Mouse (Mus musculus): ENCODE measurements around the gene Tert. TPM values are rescaled to one million over a fixed set of nuclear protein-coding genes. Genes with fewer than 3 reads are reported as not detected.

Tert gene
- polyA plus RNA-seq, 1 experiment from 2014 or later, result 3.3 TPM

GRCm38 (mm10) chr13:73646397-73647087 is 19.8 kb downstream of the Tert start:
- DNase-seq (ENCODE audit: low spot score) (peak; percentile 56), ATAC-seq (ENCODE audit: insufficient read depth, low FRiP score, low TSS enrichment) (no peak)
- Histone ChIP-seq H3K9me3 (ENCODE audit: control insufficient read depth, low read length) (no peaks in the 10 kb centered on the region), H3K27me3 (ENCODE audit: control insufficient read depth, insufficient read depth, low read length) (no peaks in the 10 kb centered on the region), H3K9ac (ENCODE audit: low read length) (no peak overlapping the region), H3K4me1 (ENCODE audit: control insufficient read depth, insufficient read depth, low read length) (no peaks in the 10 kb centered on the region), H3K4me3 (ENCODE audit: low read depth, low read length) (no peak overlapping the region), H3K36me3 (ENCODE audit: control insufficient read depth, insufficient read depth, low read length) (no peaks in the 10 kb centered on the region), H3K4me2 (ENCODE audit: low read depth) (no peak overlapping the region), H3K27ac (ENCODE audit: low read depth, low read length) (no peak overlapping the region)
- WGBS, result 40% methylated on average over 6 of the region's 6 CpGs

- no peak overlapping the region for H3K4me3 ChIP-seq (ENCODE audit: low read depth, low read length)
- H3K27ac ChIP-seq (ENCODE audit: low read depth, low read length), result no peak overlapping the region
- no peaks in the 10 kb centered on the region for H3K4me1 ChIP-seq (ENCODE audit: control insufficient read depth, insufficient read depth, low read length)
- no peak overlapping the region for H3K9ac ChIP-seq (ENCODE audit: low read length)
- no peaks in the 10 kb centered on the region for H3K9me3 ChIP-seq (ENCODE audit: control insufficient read depth, low read length)
- WGBS, result 81% methylated on average over 3 of the region's 3 CpGs
- DNase-seq (ENCODE audit: low spot score), result no peak
- H3K4me2 ChIP-seq (ENCODE audit: low read depth), result no peak overlapping the region
- no peak for ATAC-seq (ENCODE audit: insufficient read depth, low FRiP score, low TSS enrichment)
- H3K36me3 ChIP-seq (ENCODE audit: control insufficient read depth, insufficient read depth, low read length), result no peaks in the 10 kb centered on the region
- H3K27me3 ChIP-seq (ENCODE audit: control insufficient read depth, insufficient read depth, low read length), result no peaks in the 10 kb centered on the region
Observed at GRCm38 (mm10) chr13:73653266-73653665, 26.6 kb downstream of the Tert start.

GRCm38 (mm10) chr13:73654976-73655375 is 28.3 kb downstream of the Tert start:
- H3K36me3 ChIP-seq (ENCODE audit: control insufficient read depth, insufficient read depth, low read length), result no peaks in the 10 kb centered on the region
- H3K4me1 ChIP-seq (ENCODE audit: control insufficient read depth, insufficient read depth, low read length), result no peaks in the 10 kb centered on the region
- WGBS, result 80% methylated on average over 3 of the region's 3 CpGs
- no peak for DNase-seq (ENCODE audit: low spot score)
- H3K9me3 ChIP-seq (ENCODE audit: control insufficient read depth, low read length), result no peaks in the 10 kb centered on the region
- H3K4me3 ChIP-seq (ENCODE audit: low read depth, low read length), result no peak overlapping the region
- H3K27me3 ChIP-seq (ENCODE audit: control insufficient read depth, insufficient read depth, low read length), result no peaks in the 10 kb centered on the region
- no peak overlapping the region for H3K9ac ChIP-seq (ENCODE audit: low read length)
- no peak for ATAC-seq (ENCODE audit: insufficient read depth, low FRiP score, low TSS enrichment)
- no peak overlapping the region for H3K4me2 ChIP-seq (ENCODE audit: low read depth)
- no peak overlapping the region for H3K27ac ChIP-seq (ENCODE audit: low read depth, low read length)

- Histone ChIP-seq H3K4me3 (ENCODE audit: low read depth, low read length) (no peak overlapping the region), H3K9me3 (ENCODE audit: control insufficient read depth, low read length) (no peaks in the 10 kb centered on the region), H3K9ac (ENCODE audit: low read length) (no peak overlapping the region), H3K27me3 (ENCODE audit: control insufficient read depth, insufficient read depth, low read length) (no peaks in the 10 kb centered on the region), H3K4me2 (ENCODE audit: low read depth) (no peak overlapping the region), H3K4me1 (ENCODE audit: control insufficient read depth, insufficient read depth, low read length) (no peaks in the 10 kb centered on the region), H3K36me3 (ENCODE audit: control insufficient read depth, insufficient read depth, low read length) (no peaks in the 10 kb centered on the region), H3K27ac (ENCODE audit: low read depth, low read length) (no peak overlapping the region)
- DNase-seq (ENCODE audit: low spot score) (no peak), ATAC-seq (ENCODE audit: insufficient read depth, low FRiP score, low TSS enrichment) (no peak)
- WGBS, result 64% methylated on average over 2 of the region's 2 CpGs
Observed at GRCm38 (mm10) chr13:73658953-73659352, 32.2 kb downstream of the Tert start.

GRCm38 (mm10) chr13:73660163-73660695 is 33.5 kb downstream of the Tert start:
- 71% methylated on average over 2 of the region's 2 CpGs for WGBS
- DNase-seq (ENCODE audit: low spot score), result no peak

GRCm38 (mm10) chr13:73675161-73675560 is 48.5 kb downstream of the Tert start:
- H3K4me3 ChIP-seq (ENCODE audit: low read depth, low read length), result no peak overlapping the region
- no peaks in the 10 kb centered on the region for H3K4me1 ChIP-seq (ENCODE audit: control insufficient read depth, insufficient read depth, low read length)
- H3K27ac ChIP-seq (ENCODE audit: low read depth, low read length), result no peak overlapping the region
- H3K9me3 ChIP-seq (ENCODE audit: control insufficient read depth, low read length), result no peaks in the 10 kb centered on the region
- ATAC-seq (ENCODE audit: insufficient read depth, low FRiP score, low TSS enrichment) (no peak), DNase-seq (ENCODE audit: low spot score) (no peak)
- 91% methylated on average over 7 of the region's 7 CpGs for WGBS
- H3K9ac ChIP-seq (ENCODE audit: low read length), result no peak overlapping the region
- no peaks in the 10 kb centered on the region for H3K27me3 ChIP-seq (ENCODE audit: control insufficient read depth, insufficient read depth, low read length)
- no peak overlapping the region for H3K4me2 ChIP-seq (ENCODE audit: low read depth)
- H3K36me3 ChIP-seq (ENCODE audit: control insufficient read depth, insufficient read depth, low read length), result no peaks in the 10 kb centered on the region

More at GRCm38 (mm10) chr13:73660163-73660695, 33.5 kb downstream of the Tert start:
- Histone ChIP-seq H3K4me3 (ENCODE audit: low read depth, low read length) (no peak overlapping the region), H3K9me3 (ENCODE audit: control insufficient read depth, low read length) (no peaks in the 10 kb centered on the region), H3K4me1 (ENCODE audit: control insufficient read depth, insufficient read depth, low read length) (no peaks in the 10 kb centered on the region), H3K4me2 (ENCODE audit: low read depth) (no peak overlapping the region), H3K9ac (ENCODE audit: low read length) (no peak overlapping the region), H3K36me3 (ENCODE audit: control insufficient read depth, insufficient read depth, low read length) (no peaks in the 10 kb centered on the region), H3K27me3 (ENCODE audit: control insufficient read depth, insufficient read depth, low read length) (no peaks in the 10 kb centered on the region), H3K27ac (ENCODE audit: low read depth, low read length) (no peak overlapping the region)
- no peak for ATAC-seq (ENCODE audit: insufficient read depth, low FRiP score, low TSS enrichment)

- WGBS, result 82% methylated on average over 3 of the region's 3 CpGs
- ATAC-seq (ENCODE audit: insufficient read depth, low FRiP score, low TSS enrichment), result no peak
- H3K4me2 ChIP-seq (ENCODE audit: low read depth), result no peak within 1 kb of the TSS
Observed at GRCm38 (mm10) chr13:73677853-73678252, 51.1 kb downstream of the Tert start, which contains the start of gene Slc6a18. Gene Slc6a18, minus strand, starts transcription at chr13:73678023.

GRCm38 (mm10) chr13:73679311-73679710 is 52.6 kb downstream of the Tert start:
- 54% methylated on average over 2 of the region's 2 CpGs for WGBS
- Histone ChIP-seq H3K27me3 (ENCODE audit: control insufficient read depth, insufficient read depth, low read length) (no peaks in the 10 kb centered on the region), H3K4me3 (ENCODE audit: low read depth, low read length) (no peak overlapping the region), H3K9ac (ENCODE audit: low read length) (no peak overlapping the region), H3K4me2 (ENCODE audit: low read depth) (no peak overlapping the region), H3K4me1 (ENCODE audit: control insufficient read depth, insufficient read depth, low read length) (no peaks in the 10 kb centered on the region), H3K9me3 (ENCODE audit: control insufficient read depth, low read length) (no peaks in the 10 kb centered on the region), H3K27ac (ENCODE audit: low read depth, low read length) (no peak overlapping the region), H3K36me3 (ENCODE audit: control insufficient read depth, insufficient read depth, low read length) (no peaks in the 10 kb centered on the region)
- DNase-seq (ENCODE audit: low spot score) (no peak), ATAC-seq (ENCODE audit: insufficient read depth, low FRiP score, low TSS enrichment) (no peak)

More at GRCm38 (mm10) chr13:73677853-73678252, 51.1 kb downstream of the Tert start, which contains the start of gene Slc6a18:
- H3K4me3 ChIP-seq (ENCODE audit: low read depth, low read length), result no peak within 1 kb of the TSS
- no peaks in the 10 kb centered on the region for H3K36me3 ChIP-seq (ENCODE audit: control insufficient read depth, insufficient read depth, low read length)
- no peak for DNase-seq (ENCODE audit: low spot score)
- H3K9me3 ChIP-seq (ENCODE audit: control insufficient read depth, low read length), result no peaks in the 10 kb centered on the region
- no peak within 1 kb of the TSS for H3K27ac ChIP-seq (ENCODE audit: low read depth, low read length)
- H3K9ac ChIP-seq (ENCODE audit: low read length), result no peak within 1 kb of the TSS
- no peaks in the 10 kb centered on the region for H3K27me3 ChIP-seq (ENCODE audit: control insufficient read depth, insufficient read depth, low read length)
- no peaks in the 10 kb centered on the region for H3K4me1 ChIP-seq (ENCODE audit: control insufficient read depth, insufficient read depth, low read length)

- Histone ChIP-seq H3K4me2 (ENCODE audit: low read depth) (no peak overlapping the region), H3K36me3 (ENCODE audit: control insufficient read depth, insufficient read depth, low read length) (no peaks in the 10 kb centered on the region), H3K27ac (ENCODE audit: low read depth, low read length) (no peak overlapping the region), H3K9me3 (ENCODE audit: control insufficient read depth, low read length) (no peaks in the 10 kb centered on the region), H3K4me1 (ENCODE audit: control insufficient read depth, insufficient read depth, low read length) (no peaks in the 10 kb centered on the region), H3K4me3 (ENCODE audit: low read depth, low read length) (no peak overlapping the region), H3K27me3 (ENCODE audit: control insufficient read depth, insufficient read depth, low read length) (no peaks in the 10 kb centered on the region), H3K9ac (ENCODE audit: low read length) (no peak overlapping the region)
- ATAC-seq (ENCODE audit: insufficient read depth, low FRiP score, low TSS enrichment), result no peak
- WGBS, result 21% methylated on average over 1 of the region's 1 CpGs
- DNase-seq (ENCODE audit: low spot score), result no peak
Observed at GRCm38 (mm10) chr13:73680394-73680793, 53.7 kb downstream of the Tert start.

Measured in neural tube, embryonic 11.5 days (tissue).